Mouse (Mus musculus) urinary bladder, postnatal 10 days (tissue): ENCODE data around the gene Ccdc155.
A peak's percentile ranks its signal among the peaks of the same experiment; 100 is the strongest.

Source experiments
- DNase-seq: peaks from one replicate; pipeline ENCODE4 v3.0.0; 2022; ENCODE audit warnings: low spot score

Ccdc155 gene

GRCm38 (mm10) chr7:45144368-45145174 lies 60.1 kb downstream of the Ccdc155 start:
- DNase-seq = no peak

- no peak for DNase-seq
These were observed 62.8 kb downstream of the Ccdc155 start for GRCm38 (mm10) chr7:45141914-45142313.

- DNase-seq = no peak
These were observed 63.4 kb downstream of the Ccdc155 start for GRCm38 (mm10) chr7:45141319-45141718.

GRCm38 (mm10) chr7:45139904-45140723 lies 64.6 kb downstream of the Ccdc155 start:
- no peak for DNase-seq

GRCm38 (mm10) chr7:45138403-45138802 lies 66.3 kb downstream of the Ccdc155 start:
- no peak for DNase-seq

GRCm38 (mm10) chr7:45137171-45138006 lies 67.3 kb downstream of the Ccdc155 start:
- no peak for DNase-seq

GRCm38 (mm10) chr7:45135993-45136567 lies 68.6 kb downstream of the Ccdc155 start, which contains the start of the genes Gm45713 and Flt3l:
Gene Gm45713, minus strand, starts transcription at chr7:45136231.
Gene Flt3l, minus strand, starts transcription at chr7:45136432.
- peak; percentile 75 for DNase-seq

GRCm38 (mm10) chr7:45135370-45135769 lies 69.3 kb downstream of the Ccdc155 start:
- DNase-seq = no peak

- no peak for DNase-seq
These were observed 70.1 kb downstream of the Ccdc155 start for GRCm38 (mm10) chr7:45134544-45135026.
